In the genomic region with DNA sequence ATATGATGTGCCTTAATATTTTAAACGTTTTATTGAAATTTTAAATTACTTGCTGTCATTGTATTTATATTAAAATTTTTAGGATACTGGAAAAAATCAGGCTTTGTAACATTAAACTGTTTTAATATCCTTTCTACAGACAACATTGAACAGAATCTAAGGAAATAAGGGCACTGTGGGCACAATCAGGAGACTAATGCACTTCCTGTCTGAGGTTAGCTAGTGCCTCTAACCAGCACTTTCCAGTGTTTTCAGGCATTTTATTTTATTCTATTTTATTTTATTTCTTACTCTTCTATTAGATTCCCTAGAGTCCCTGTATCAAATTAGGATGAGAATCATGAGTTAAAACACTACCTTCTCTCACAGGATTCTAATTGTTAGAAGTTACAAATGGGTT, we compare ENCODE assay signal across 22 mouse cellular contexts.
"Had no signal": no experiment of that assay in that cellular context is flagged by ENCODE, and none has a peak within 500 bp of the region (broad histone marks: within the 10 kb centered on the region; RNA-seq: fewer than 3 reads in every experiment).

No protein-coding gene starts in this region.

- H3K4me1 ChIP-seq: lung, embryonic 15.5 days; midbrain, embryonic 12.5 days; neural tube, embryonic 13.5 days; neural tube, embryonic 15.5 days had no signal

- H3K27me3 ChIP-seq: lung, embryonic 15.5 days; midbrain, embryonic 12.5 days; neural tube, embryonic 13.5 days; neural tube, embryonic 15.5 days had no signal

- H3K4me2 ChIP-seq: lung, embryonic 15.5 days; midbrain, embryonic 12.5 days; neural tube, embryonic 13.5 days; neural tube, embryonic 15.5 days had no signal

- H3K36me3 ChIP-seq: lung, embryonic 15.5 days; midbrain, embryonic 10.5 days; midbrain, embryonic 12.5 days; neural tube, embryonic 13.5 days; neural tube, embryonic 15.5 days had no signal

- H3K27ac ChIP-seq: lung, embryonic 15.5 days; macrophage; midbrain, embryonic 10.5 days; midbrain, embryonic 12.5 days; neural tube, embryonic 13.5 days; neural tube, embryonic 15.5 days had no signal

- H3K9me3 ChIP-seq: lung, embryonic 15.5 days; midbrain, embryonic 10.5 days; midbrain, embryonic 12.5 days; neural tube, embryonic 13.5 days; neural tube, embryonic 15.5 days had no signal

- H3K9ac ChIP-seq: liver, postnatal 0 days; lung, embryonic 15.5 days; midbrain, embryonic 12.5 days; neural tube, embryonic 13.5 days; neural tube, embryonic 15.5 days had no signal

- ATAC-seq: liver, postnatal 0 days; lung, postnatal 0 days; midbrain, embryonic 16.5 days had no signal

- H3K4me3 ChIP-seq: lung, embryonic 15.5 days; midbrain, embryonic 10.5 days; midbrain, embryonic 12.5 days; myocyte; neural tube, embryonic 13.5 days; neural tube, embryonic 15.5 days had no signal

- DNase-seq: liver, postnatal 0 days; lung, adult 2 months; lung, postnatal 14 days; lung, postnatal 36 days; midbrain, embryonic 14.5 days; retina, postnatal 1 day; right cerebral cortex, adult 18-20 months; right cerebral cortex, postnatal 25 days; right cerebral cortex, postnatal 4 days; spleen, adult 18-20 months; thymus, adult 18-20 months; thymus, postnatal 14 days; thymus, postnatal 4 days had no signal
